Mouse (Mus musculus) stomach, embryonic 14.5 days (tissue): ENCODE measurements at regions not wholly inside any gene's neighbourhood (a gene's known extent, or its start where the extent isn't known, plus 50 kb on each side); places are given as distances from the start of the nearest gene placed in this dataset.

ENCODE experiments used
- ATAC-seq: fragments of 200-750 bp; cut with Nextera tagmentation; 2 replicates; pipeline ENCODE4 v1.8.0; 2017; ENCODE audit warnings: low read depth, moderate TSS enrichment; ENCODE audit not compliant: insufficient number of reproducible peaks, insufficient read depth, low FRiP score
- H3K27ac ChIP-seq: fragments of 300-500 bp; sonication (generic); 2 replicates; pipeline ENCODE4 v1.5.1; 2014; ENCODE audit warnings: mild to moderate bottlenecking, low read length, moderate library complexity, mixed read lengths
- H3K27me3 ChIP-seq: fragments of 300-500 bp; sonication (generic); 2 replicates; pipeline ENCODE4 v1.6.1; 2014; ENCODE audit warnings: low read length, control low read depth, mixed read lengths; ENCODE audit not compliant: control insufficient read depth, insufficient read depth
- H3K36me3 ChIP-seq: fragments of 300-500 bp; sonication (generic); 2 replicates; pipeline ENCODE4 v1.6.1; 2014; ENCODE audit warnings: mild to moderate bottlenecking, control low read depth, low read length, moderate library complexity, mixed read lengths; ENCODE audit not compliant: control insufficient read depth, insufficient read depth
- H3K4me1 ChIP-seq: fragments of 300-500 bp; sonication (generic); 2 replicates; pipeline ENCODE4 v1.6.1; 2014; ENCODE audit warnings: low read length, control low read depth, mixed read lengths; ENCODE audit not compliant: control insufficient read depth, insufficient read depth
- H3K4me2 ChIP-seq: fragments of 300-500 bp; sonication (generic); replicated peaks from 2 replicates; pipeline ENCODE4 v1.6.1; 2014; ENCODE audit warnings: low read depth, low read length, control low read depth
- H3K4me3 ChIP-seq: fragments of 300-500 bp; sonication (generic); 2 replicates; pipeline ENCODE4 v1.5.1; 2014; ENCODE audit warnings: low read depth, low read length, control low read depth
- H3K9ac ChIP-seq: fragments of 300-500 bp; sonication (generic); replicated peaks from 2 replicates; pipeline ENCODE4 v1.6.1; 2014; ENCODE audit warnings: low read depth, mild to moderate bottlenecking, control low read depth, low read length, moderate library complexity, mixed read lengths
- H3K9me3 ChIP-seq: fragments of 300-500 bp; sonication (generic); 2 replicates; pipeline ENCODE4 v1.6.1; 2016; ENCODE audit warnings: low read depth, low read length, control low read depth; ENCODE audit not compliant: control insufficient read depth
- WGBS: fragments of 180-500 bp; shearing (Covaris S2); extraction: QIAGEN DNeasy Blood & Tissue Kit; methylation state at CpG from one replicate; pipeline ENCODE4 v1.1.7; 2014; 5-methylcytosine and 5-hydroxymethylcytosine counted together

GRCm38 (mm10) chr5:46149851-46150615 is 292.6 kb upstream of the Lcorl start:
- no peak overlapping the region for H3K27ac ChIP-seq
- WGBS: 48% methylated on average over 6 of the region's 6 CpGs
- H3K4me3 ChIP-seq: no peak overlapping the region
- no peaks in the 10 kb centered on the region for H3K4me1 ChIP-seq
- H3K9ac ChIP-seq: no peak overlapping the region
- H3K36me3 ChIP-seq: no peaks in the 10 kb centered on the region
- ATAC-seq: no peak
- no peaks in the 10 kb centered on the region for H3K9me3 ChIP-seq
- H3K27me3 ChIP-seq: no peaks in the 10 kb centered on the region
- H3K4me2 ChIP-seq: no peak overlapping the region

GRCm38 (mm10) chr5:46139024-46139423 is 281.6 kb upstream of the Lcorl start:
- no peaks in the 10 kb centered on the region for H3K9me3 ChIP-seq
- no peak for ATAC-seq
- no peaks in the 10 kb centered on the region for H3K36me3 ChIP-seq
- WGBS: 63% methylated on average over 2 of the region's 2 CpGs
- no peaks in the 10 kb centered on the region for H3K4me1 ChIP-seq
- no peak overlapping the region for H3K4me2 ChIP-seq
- no peak overlapping the region for H3K9ac ChIP-seq
- H3K4me3 ChIP-seq: no peak overlapping the region
- no peaks in the 10 kb centered on the region for H3K27me3 ChIP-seq
- no peak overlapping the region for H3K27ac ChIP-seq

DNA sequence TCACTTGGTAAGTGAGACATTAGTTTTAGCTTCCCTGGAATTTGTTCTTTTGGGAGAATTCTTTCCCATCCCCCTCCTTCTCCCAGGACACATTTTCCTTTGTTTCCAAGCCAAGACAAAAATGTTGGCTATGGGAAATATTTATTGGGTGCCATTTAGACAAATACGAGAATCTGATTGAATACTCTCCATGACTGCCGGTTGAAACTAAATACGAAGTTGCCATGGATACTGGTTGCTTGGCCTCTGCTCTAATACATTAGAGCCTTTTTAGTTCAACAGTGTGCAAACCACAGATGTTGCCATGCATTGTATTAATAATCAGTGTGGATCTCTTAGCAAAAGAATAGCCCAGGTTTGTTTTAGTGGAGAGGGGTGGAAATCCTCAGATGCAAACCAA is 280.3 kb upstream of the Lcorl start:
- Histone ChIP-seq H3K36me3 (no peaks in the 10 kb centered on the region), H3K27ac (no peak overlapping the region), H3K27me3 (no peaks in the 10 kb centered on the region), H3K9me3 (no peaks in the 10 kb centered on the region), H3K4me3 (no peak overlapping the region), H3K4me2 (no peak overlapping the region), H3K9ac (no peak overlapping the region), H3K4me1 (no peaks in the 10 kb centered on the region)
- ATAC-seq: no peak
- 38% methylated on average over 3 of the region's 3 CpGs for WGBS

DNA sequence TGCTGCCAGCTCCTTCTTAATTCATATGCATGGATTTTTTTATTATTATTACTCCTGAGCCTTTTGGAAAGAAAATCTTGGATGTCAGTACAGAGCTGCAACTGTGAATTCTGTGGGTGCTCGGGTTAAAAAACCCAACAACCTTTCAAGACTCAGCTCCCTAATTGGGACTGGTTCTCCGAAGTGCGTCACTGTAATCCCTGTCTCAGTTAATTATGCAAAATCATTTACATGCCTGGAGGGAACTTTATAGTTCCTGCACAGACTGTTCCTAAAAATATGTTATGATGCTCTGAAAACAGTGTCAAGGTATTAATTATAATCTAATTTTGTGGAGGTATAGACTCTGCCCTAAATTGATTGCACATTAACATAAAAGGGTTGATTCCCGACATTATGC is 250.6 kb upstream of the Lcorl start:
- no peaks in the 10 kb centered on the region for H3K27me3 ChIP-seq
- no peaks in the 10 kb centered on the region for H3K9me3 ChIP-seq
- H3K9ac ChIP-seq: no peak overlapping the region
- WGBS: 80% methylated on average over 4 of the region's 4 CpGs
- H3K27ac ChIP-seq: no peak overlapping the region
- no peak overlapping the region for H3K4me3 ChIP-seq
- ATAC-seq: no peak
- H3K36me3 ChIP-seq: no peaks in the 10 kb centered on the region
- H3K4me2 ChIP-seq: no peak overlapping the region
- H3K4me1 ChIP-seq: no peaks in the 10 kb centered on the region

- Histone ChIP-seq H3K9ac (no peak overlapping the region), H3K36me3 (no peaks in the 10 kb centered on the region), H3K27me3 (no peaks in the 10 kb centered on the region), H3K27ac (no peak overlapping the region), H3K4me3 (no peak overlapping the region), H3K4me2 (no peak overlapping the region), H3K9me3 (no peaks in the 10 kb centered on the region), H3K4me1 (no peaks in the 10 kb centered on the region)
- no peak for ATAC-seq
- 83% methylated on average over 4 of the region's 4 CpGs for WGBS
Measured at GRCm38 (mm10) chr5:46103350-46103749, 245.9 kb upstream of the Lcorl start.

- no peaks in the 10 kb centered on the region for H3K36me3 ChIP-seq
- no peak overlapping the region for H3K4me3 ChIP-seq
- H3K4me2 ChIP-seq: no peak overlapping the region
- no peak overlapping the region for H3K9ac ChIP-seq
- no peaks in the 10 kb centered on the region for H3K9me3 ChIP-seq
- H3K27me3 ChIP-seq: no peaks in the 10 kb centered on the region
- no peak for ATAC-seq
- H3K4me1 ChIP-seq: no peaks in the 10 kb centered on the region
- WGBS: 83% methylated on average over 5 of the region's 5 CpGs
- no peak overlapping the region for H3K27ac ChIP-seq
Measured at GRCm38 (mm10) chr5:46092549-46092948, 235.1 kb upstream of the Lcorl start.

DNA sequence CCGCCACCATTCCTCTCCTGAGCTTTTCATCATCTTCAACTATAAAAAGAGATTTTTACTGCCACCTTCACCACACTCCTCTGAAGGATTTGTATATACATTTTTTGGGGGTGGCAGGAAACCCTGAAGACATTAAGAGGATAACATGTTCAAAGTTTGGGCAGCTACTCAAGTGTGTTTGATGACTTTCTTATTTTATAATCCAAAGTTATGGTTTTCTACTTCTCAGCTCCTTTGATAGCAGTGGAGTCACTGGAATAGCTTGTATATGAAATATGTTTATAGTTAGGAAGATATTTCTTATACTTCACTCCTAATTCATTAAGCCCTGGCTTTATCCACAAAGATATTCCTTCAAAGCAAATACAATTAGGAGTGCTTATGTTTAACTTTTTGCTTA is 229.5 kb upstream of the Lcorl start:
- no peaks in the 10 kb centered on the region for H3K4me1 ChIP-seq
- H3K4me2 ChIP-seq: no peak overlapping the region
- H3K9me3 ChIP-seq: no peaks in the 10 kb centered on the region
- H3K36me3 ChIP-seq: no peaks in the 10 kb centered on the region
- H3K4me3 ChIP-seq: no peak overlapping the region
- no peak for ATAC-seq
- H3K27me3 ChIP-seq: no peaks in the 10 kb centered on the region
- no peak overlapping the region for H3K9ac ChIP-seq
- no peak overlapping the region for H3K27ac ChIP-seq
- WGBS: 65% methylated on average over 1 of the region's 1 CpGs

DNA sequence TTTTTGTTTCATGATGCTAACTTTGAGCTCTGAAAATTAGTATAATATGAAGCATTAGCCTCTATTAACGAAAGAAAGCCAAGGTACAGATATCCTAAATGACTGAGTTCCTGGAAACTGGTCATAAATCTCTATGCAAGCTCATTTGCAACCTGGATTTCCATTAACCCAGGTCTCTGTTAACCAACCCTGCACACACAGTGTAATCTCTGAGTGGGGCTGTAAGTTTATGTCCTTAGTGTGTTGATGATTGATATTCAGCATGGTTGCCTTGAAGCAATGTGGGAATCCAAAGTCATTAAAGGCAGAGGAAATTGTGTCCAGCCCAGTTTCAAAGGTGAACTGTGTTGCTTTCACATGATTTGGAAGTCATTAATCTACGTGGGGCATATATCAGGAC is 225.9 kb upstream of the Lcorl start:
- no peak overlapping the region for H3K27ac ChIP-seq
- ATAC-seq: no peak

GRCm38 (mm10) chr5:46073744-46074143 is 216.3 kb upstream of the Lcorl start:
- no peak overlapping the region for H3K9ac ChIP-seq
- ATAC-seq: no peak
- no peaks in the 10 kb centered on the region for H3K4me1 ChIP-seq
- no peaks in the 10 kb centered on the region for H3K36me3 ChIP-seq
- no peaks in the 10 kb centered on the region for H3K27me3 ChIP-seq
- WGBS: 85% methylated on average over 1 of the region's 1 CpGs
- no peaks in the 10 kb centered on the region for H3K9me3 ChIP-seq
- H3K27ac ChIP-seq: no peak overlapping the region
- H3K4me2 ChIP-seq: no peak overlapping the region
- no peak overlapping the region for H3K4me3 ChIP-seq

More for the DNA sequence above, 225.9 kb upstream of the Lcorl start:
- no peaks in the 10 kb centered on the region for H3K9me3 ChIP-seq
- no peak overlapping the region for H3K9ac ChIP-seq
- H3K4me2 ChIP-seq: no peak overlapping the region
- WGBS: 82% methylated on average over 2 of the region's 2 CpGs
- no peak overlapping the region for H3K4me3 ChIP-seq
- no peaks in the 10 kb centered on the region for H3K36me3 ChIP-seq
- no peaks in the 10 kb centered on the region for H3K27me3 ChIP-seq
- no peaks in the 10 kb centered on the region for H3K4me1 ChIP-seq
